Mouse (Mus musculus) left cerebral cortex, adult 18-20 months (tissue): ENCODE data around the gene Lama4. TPM values are rescaled to one million over a fixed set of nuclear protein-coding genes. Genes with fewer than 3 reads are reported as not detected.

ENCODE experiments used
- DNase-seq, 2 experiments: peaks; one replicate each; pipeline ENCODE4 v3.0.0; 2021 to 2022; ENCODE audit warnings: low spot score in 2 of 2, mixed read lengths in 1 of 2
- long read RNA-seq, 2 experiments: library from polyadenylated mRNA; stranded (forward); transcript quantifications; one replicate each; pipeline ENCODE4 v2.0.0; 2021
- total RNA-seq, 2 experiments: library from RNA; stranded (reverse); gene quantifications; 2 replicates each; pipeline ENCODE4 v1.2.3; 2021

Gene Lama4
- 1 to 10 TPM; 8.6 to 9.5 TPM for total RNA-seq
- long read RNA-seq, experiment 1, full-length matches to known transcripts, result 1 of 3 reads
- long read RNA-seq, experiment 1, partial matches to known transcripts, result 0 of 3 reads
- long read RNA-seq, experiment 1, other reads (novel, unspliced or antisense), result 2 of 3 reads
- long read RNA-seq, experiment 2, full-length matches to known transcripts, result 2 of 4 reads
- long read RNA-seq, experiment 2, partial matches to known transcripts, result 1 of 4 reads
- long read RNA-seq, experiment 2, other reads (novel, unspliced or antisense), result 1 of 4 reads

DNA sequence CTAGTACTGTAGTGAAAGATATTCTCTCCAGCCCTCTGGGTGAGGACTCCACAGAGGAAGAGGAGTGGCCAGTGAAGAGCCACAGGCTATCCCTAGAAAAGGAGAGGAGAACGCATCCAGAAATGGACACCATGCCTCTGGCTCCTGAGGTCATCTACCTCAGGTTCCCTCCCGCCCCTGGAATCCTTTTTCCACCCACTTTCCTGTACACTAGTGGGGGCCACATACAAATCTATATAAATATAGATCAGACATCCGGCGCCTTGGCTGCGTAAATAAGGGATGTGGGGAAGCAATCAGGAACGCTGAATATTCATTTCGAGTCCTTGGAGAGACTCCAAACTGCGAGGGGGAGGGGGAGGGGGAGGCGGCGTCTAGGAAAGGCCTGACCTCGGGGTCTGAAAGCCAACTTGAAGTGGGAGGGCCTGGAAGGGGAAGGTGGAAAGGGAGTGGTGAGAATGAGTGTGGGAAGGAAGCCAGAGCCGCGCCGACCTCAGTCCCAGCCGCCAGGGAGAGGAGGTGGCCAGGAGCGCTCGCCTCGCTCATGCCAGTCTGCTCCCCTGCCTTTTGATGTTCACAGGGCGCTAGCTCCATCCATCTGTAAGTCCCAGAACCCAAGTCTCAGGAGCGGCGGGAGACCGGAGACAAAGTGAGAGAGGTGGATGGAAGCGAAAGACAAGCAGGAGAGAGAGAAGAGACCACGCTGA lies at the start of gene Lama4:
Lama4 (plus strand) TSS at position 441 of the 707 bp plus-strand sequence.
- peak; percentile 15 to 52 for DNase-seq

DNA sequence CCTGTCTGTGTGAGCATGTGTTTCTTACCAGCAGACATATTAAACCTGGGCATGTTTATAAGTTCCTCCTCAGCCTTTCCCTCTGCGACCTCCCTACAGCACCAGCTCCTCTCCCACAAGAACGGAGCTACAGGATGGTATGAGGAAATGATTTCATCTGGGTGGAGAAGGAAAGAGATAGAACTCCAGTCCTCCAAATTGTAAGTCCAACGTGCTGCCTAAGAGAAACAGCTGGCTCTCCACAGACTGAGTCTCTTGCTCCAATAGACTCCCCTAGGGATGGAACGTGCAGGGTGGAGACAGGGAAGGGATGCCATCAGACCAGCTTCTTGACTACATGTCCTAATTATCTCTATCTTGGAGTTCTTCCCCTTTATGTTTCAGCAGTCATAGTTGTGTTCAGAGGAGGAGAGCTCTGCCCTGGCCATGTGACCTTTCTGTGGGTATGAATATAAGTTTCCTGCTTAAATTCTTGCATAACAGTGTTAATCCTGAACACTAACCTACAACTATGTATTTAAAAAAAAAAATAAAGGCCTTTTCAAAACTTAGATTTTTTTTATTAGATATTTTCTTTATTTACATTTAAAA lies 49.2 kb upstream of the Lama4 start:
- no peak for DNase-seq

DNA sequence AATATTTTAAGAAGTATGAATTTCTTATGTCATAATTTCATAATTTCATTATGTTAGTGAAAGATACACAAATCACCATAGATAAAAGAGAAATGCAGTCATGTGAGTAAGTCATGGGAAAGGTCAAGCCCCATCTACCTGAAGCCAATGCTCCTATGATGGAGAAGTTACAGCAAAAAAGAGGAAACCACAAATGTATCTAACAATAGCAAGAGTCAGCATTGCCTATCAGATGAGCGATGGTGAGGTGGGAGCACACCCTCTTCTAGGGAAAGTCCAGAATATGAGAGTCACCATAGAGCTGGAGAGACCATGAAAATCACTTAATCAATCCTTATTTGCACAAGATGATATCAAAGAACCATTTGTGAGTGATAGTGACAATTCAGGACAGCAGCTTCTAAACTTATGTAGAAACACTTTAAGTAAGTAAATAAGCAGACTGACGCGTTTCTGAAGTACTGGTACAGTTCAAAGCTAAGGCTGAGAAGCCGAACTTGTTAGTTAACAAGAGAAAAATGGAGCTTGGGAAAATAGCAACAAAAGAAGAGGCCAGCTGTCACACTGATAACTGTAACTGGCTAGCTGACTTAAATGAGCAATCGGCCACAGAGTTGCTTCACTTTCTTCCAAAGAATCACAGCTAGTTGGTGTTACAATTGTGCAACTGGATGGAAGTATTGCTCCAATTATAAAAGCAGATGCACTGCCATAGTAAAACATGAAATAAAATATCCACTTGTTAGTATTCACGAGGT lies 36.2 kb upstream of the Lama4 start:
- DNase-seq, result no peak

DNA sequence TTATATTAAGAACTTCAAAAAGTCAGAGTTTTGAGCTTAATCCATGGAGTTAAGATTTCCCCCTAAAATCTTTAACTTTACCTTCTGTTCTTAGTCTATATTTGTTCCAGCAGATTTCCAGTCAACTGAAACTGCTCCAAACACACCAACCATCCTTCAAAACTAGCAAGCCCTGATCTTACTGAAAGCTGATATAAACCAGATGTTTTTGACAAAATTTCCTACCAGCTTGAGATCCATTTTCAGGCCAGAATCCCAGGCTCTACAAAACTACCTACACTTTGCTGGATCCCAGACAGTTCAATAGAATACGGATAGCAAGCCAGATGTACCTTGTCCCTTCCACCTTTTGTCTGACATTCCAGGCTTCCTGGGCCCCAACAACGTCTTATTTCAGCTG lies 20.6 kb upstream of the Lama4 start:
- DNase-seq, result no peak

DNA sequence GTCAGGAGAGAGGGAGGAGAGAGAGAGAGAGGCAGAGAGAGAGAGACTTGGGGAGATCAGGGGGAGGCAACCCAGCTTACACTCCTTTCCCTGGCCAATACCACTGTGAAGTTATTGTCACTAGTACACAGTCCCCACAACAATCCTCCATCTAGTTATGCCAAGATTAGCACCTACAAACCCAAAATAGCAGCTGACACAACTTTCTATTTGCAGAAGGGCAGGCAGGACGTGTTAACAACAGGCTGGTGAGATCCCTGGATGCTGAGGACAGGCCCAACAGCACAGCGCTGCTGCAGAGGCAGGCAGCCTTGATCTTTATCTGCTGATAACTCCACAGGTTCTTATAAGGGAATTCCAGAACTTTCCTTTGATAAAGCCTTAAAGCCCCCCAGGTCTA lies 3.4 kb upstream of the Lama4 start:
- DNase-seq, result no peak

DNA sequence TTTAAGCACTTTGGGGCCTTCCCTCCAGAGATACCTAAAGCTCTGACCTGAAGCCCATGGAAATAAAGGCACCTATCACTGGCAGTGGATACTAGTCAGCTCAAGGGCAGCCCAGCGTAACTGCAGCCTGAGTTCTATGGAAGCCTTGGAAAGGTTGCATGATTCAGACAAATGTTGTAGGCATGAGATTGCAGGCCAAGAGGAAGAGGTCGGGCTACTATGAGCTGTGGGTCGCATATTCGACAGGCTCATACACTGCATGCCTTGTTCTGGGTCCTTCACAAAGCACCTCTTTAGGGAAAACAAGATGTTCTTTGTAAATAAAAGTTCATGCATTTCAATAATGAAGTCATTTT lies 618 bp upstream of the Lama4 start:
- DNase-seq, result no peak

DNA sequence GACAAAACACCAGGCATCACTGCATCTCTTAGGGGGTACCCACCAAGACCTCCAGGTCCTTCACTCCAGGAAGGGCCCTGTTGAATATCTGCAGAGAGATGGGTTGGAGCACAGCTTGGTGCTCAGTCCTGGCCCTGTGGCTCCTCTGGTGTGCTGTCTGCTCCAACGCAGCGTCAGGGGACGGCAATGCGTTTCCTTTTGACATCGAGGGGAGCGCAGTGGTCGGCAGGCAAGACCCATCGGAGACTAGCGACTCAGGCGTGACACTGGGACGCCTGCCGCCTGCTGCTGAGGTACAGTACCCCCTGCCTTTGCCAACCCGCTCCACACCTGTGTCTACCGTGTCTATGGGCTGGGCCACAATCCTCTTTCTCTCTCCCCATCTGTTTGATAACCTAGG lies 542 bp downstream of the Lama4 start:
- no peak for DNase-seq

DNA sequence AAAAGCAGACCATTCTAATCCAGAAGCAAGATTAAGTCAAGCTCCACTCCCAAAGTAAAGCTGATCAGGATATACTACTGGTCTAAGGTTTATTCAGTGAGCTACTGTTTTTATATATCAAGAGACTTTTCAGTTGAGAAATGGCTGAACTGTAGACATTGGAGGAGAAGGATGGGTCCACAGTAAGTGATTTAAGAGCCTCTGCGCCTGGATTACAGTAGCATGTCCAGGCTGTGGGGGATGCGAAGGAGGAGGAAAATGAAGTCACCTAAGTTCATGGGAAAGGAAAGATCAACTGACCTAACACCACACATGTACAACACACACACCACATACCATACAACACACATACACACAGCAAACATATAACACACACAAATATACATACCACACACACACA lies 1.3 kb downstream of the Lama4 start:
- DNase-seq, result no peak

DNA sequence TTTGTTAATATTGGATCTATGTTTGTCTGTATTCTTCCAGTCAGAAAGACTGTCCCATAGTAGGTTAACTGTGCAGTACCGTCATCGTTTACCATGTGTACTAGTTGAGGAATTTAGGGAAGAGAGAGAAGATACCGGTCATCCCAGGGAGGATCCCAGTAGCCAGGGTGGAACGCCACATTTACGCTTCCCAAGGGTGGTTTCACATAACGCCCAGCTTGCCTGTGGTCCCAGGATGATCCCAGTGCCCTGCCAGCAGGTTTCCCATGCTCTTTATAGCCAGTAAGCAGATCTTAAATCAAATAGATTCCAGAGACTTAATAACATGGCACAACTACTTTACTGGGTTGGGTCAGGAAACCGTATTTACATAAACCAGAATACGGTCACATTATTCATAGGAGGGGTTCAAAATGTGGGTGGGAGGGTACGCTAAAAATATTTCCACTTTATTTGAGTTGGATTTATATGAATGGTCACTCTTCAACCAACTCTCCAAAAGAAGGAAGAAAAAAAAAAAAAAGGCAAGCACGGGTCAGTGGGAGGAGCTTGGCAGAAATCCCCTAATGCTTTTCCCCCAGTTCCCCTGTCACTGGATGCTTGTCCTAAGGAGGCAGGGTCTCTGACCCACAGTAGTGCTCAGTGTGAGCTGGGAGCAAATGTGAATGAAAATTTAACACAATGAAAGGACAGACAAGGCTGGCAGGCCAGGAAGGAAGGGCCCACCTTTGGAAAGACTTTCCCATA lies 3.2 kb downstream of the Lama4 start:
- DNase-seq, result no peak

DNA sequence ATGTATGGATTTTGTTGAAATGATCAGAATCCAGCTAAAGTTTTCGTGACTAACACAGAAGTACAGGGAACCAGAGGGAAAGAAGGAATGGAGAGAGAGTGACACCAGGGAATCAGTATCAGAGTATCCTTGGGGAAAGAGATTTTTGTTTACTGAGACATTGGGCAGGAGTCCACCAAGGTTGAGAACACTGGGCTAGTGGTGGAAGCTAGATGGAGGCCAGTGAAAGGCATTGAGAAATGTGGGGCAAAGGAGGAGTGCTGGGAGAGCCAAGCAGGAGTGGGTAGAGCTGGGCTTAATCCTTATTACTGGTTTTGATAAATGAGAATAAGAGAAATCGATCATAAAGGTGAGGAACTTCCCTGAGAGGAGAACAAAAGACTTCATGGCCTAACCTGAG lies 4.2 kb downstream of the Lama4 start:
- no peak for DNase-seq

DNA sequence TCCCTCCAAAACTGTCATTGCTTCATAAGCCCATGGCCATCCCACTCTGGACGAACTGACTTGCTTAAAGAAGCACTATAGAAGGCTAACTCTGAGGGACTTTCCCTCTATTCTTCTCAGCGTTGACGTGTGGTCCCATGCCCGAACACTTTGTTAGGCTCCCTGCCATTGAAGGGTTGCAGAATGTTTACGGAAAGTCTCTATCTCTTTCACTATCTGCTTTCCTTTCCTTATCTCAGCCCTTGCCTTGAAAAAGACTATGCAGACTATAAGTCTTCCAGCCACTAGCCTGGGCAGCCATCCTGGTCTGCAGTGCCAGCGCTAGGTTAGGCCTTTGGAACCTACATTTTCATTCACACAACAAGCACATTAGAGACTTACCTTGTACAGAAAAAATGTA lies 4.7 kb downstream of the Lama4 start:
- DNase-seq, result no peak

DNA sequence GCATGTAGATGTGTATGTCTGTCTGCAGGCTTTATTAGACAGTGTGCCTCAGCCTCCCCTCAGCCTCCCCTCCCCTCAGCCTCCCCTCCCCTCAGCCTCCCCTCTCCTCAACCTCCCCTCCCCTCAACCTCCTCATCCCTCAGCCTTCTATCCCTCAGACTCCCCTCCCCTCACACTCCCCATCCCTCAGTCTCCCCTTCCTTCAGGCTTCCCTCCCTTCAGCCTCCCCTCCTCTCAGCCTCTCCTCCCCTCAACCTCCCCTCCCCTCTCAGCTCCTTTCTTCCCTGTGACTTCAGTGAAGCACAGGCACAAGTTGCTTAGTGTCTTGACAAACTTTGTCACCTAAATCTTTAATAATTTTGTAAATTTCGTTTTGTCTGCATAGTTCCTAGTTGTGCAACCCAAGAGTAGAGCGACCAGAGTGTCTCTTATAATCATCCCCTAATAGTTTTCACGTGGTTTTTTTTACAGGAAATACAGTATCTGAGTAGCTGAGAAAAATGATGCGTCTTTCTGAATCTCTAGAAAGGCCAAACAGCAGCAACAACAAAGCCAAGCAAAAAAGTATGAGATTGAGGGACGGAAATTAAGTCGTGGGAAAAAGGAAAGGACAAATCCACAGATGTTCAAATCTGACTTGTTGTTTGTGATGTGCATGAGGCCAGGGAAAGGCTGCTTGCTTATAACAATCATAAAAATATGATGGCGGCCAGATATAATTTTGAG lies 7.1 kb downstream of the Lama4 start:
- no peak for DNase-seq

DNA sequence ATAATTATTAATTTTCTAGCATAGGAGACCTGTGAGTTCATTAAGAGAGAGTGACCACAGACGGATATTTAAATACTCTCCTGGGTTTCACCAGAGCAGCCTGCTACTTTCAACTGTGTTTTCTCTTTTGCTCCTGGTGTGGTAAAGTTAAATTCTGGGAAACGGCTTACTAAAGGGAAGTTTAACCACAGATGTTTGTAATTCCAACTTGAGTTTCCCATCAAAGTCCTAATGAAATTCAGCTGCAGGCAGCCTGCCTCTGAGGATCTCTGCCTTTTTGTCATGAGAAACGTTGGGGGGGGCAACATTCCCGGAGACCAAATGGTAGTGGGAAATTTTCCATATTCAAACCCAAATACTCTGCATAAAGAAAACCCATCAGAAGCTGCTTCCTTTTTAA lies 7.7 kb downstream of the Lama4 start:
- DNase-seq, result no peak

DNA sequence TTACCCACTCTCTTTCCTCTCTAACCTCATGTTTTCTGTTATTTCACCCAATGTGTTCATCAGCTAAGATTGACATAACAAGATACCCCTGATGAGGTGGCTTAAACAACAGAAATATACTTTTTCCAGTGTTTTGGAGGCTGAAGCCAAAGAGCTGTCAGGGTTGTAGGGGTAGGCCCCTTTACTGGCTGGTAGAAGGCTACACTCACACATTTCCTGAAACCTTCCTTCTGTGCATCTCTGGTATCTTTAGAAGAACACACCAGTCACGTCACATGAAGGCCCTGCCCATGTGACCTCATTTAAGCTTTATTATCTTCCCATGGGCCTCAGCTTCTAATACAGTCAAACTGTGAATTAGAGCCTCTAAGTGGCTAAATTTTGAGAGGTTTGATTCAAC lies 12.9 kb downstream of the Lama4 start:
- DNase-seq, result no peak

DNA sequence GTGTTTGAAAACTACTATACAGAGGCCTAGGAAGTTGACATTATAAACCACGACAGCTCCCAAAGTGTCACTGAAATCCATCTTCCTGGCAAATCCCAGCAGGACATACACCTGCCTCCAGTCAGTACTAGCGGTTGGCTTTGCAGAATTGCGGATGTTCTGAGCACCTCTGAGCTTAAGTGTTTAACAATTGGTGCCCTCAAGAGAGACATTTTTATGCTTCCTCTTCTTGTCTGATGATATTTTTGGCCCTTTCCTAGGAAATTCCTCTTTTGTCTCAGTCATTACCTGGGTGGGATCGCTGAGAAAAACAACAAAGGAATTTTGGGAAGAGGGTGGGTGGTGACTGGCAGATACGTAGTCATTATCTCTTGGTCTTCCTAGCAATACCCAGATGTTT lies 14.4 kb downstream of the Lama4 start:
- DNase-seq, result no peak

DNA sequence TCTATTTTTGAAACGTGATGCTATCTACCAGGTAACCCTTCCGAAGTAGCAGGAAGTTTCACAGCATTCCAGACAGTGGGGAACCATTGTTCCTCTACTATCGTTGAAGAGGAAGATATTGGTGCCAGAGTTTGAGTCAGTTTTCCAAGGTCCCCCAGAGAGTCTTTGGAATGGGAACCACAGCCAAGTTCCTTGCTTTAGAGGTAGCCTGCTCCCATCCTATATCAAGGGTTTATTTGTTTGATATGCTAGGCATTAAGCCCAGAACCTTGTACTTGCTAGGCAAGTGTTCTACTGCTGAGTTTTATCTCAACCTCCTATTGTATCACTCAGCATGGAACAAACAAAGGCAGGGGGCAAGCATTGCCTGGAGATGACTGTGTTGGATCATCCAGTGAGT lies 15.7 kb downstream of the Lama4 start:
- DNase-seq, result no peak

DNA sequence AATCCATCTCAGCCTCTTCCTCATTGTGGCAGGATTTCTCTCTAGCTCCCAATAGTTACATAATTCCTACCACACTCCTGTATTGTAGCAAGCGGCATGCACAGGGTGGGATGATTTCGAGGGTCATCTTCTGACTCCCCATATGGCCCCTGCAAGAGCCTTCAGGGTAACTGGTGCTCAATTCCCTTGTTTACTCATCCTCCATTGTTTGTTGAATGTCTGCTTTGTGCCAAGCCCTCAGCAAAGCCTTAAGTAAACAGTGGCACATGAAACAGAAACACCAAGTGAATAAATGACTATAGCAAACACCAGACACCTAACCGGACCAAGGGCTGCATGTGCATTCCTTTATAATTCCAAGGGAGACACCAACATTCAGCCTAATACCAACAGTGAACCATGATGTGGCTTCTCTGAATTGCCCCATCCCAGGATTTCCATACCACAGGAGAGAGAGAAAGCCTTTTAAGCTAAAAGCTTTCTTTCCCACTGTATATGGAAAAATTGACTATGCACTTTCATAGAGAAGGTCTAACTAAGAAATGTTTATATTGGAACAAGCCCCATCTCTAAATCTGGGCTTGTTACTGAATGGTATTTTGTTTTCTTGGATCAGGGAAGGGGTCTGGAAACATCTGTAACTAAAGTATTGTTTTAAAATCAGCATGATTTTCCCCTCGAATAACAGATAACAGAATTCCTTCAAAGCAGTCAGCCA lies 19.2 kb downstream of the Lama4 start:
- DNase-seq, result no peak

DNA sequence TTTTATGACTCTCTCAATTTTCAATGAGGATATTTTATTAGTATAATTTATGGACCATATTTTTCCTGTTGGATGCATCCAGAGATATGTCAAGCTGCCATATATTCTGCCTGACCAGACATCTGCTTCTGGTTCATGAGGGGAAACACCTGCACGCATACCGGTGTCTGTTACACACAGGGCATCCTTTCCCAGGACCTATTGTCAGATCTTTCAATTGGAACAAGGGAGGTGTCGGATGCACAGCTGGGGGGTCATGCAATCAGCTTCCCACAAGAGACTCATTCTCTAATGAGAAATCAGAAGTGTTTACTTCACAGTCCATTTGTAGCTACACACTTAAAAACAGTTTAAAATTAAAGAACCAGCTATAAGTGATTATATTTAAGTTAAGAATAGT lies 20.7 kb downstream of the Lama4 start:
- DNase-seq, result no peak

DNA sequence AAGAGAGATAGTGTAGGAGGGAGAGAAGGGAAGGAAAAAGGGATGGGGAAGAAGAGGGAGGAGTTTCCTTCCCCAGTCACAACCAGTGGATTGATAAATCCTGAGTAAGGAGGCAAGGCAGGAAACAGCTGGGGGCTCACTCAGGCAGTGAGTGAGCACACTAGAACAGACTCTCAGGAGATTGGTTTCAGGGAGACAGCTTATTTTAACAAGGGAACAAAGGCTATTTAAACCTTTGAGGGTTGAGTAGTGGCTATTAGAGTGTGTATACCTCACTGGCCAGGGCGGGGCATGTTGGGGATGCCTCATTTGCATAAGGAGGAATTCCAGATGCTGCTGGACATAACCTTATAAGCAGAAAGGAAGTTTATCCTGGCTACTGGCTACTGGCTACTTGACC lies 27.5 kb downstream of the Lama4 start:
- no peak for DNase-seq
